Mouse (Mus musculus): ENCODE measurements around the gene Elp4.

Elp4 gene

GRCm38 (mm10) chr2:105810286-105810685, 94.1 kb downstream of the Elp4 start:
- in situ Hi-C loops (cut with MboI; ENCODE audit: low pct_unique_long_range_greater_than_20kb in 1 of 2, low sequenced_read_pairs in 2 of 2, unreplicated experiment in 1 of 2): no loop called here

GRCm38 (mm10) chr2:105806571-105806970, 97.8 kb downstream of the Elp4 start:
- in situ Hi-C loops (cut with MboI; ENCODE audit: low pct_unique_long_range_greater_than_20kb in 1 of 2, low sequenced_read_pairs in 2 of 2, unreplicated experiment in 1 of 2): no loop called here

GRCm38 (mm10) chr2:105806047-105806446, 98.3 kb downstream of the Elp4 start:
- in situ Hi-C loops (cut with MboI; ENCODE audit: low pct_unique_long_range_greater_than_20kb in 1 of 2, low sequenced_read_pairs in 2 of 2, unreplicated experiment in 1 of 2): no loop called here

GRCm38 (mm10) chr2:105805210-105805609, 99.2 kb downstream of the Elp4 start:
- in situ Hi-C loops (cut with MboI; ENCODE audit: low pct_unique_long_range_greater_than_20kb in 1 of 2, low sequenced_read_pairs in 2 of 2, unreplicated experiment in 1 of 2): no loop called here

DNA sequence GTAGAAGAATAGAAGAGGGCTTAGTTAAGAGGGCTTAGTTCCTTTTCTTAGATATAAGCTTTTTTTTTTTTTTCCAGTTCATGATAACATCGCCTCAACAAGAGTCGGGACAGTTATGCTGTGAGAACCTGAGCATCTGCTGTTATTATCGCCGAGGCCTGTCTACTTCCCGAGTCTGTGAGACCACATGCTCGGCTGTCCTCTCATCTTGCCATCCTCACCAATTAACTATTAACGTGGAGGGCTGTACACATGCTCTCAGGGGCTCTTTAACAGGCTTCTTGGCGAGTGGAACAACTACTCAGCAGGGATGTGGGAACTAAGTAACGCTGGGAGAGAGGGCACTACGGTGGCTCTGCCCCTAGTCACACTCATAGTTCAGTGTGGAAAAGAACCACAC, 99.9 kb downstream of the Elp4 start:
- in situ Hi-C loops (cut with MboI; ENCODE audit: low pct_unique_long_range_greater_than_20kb in 1 of 2, low sequenced_read_pairs in 2 of 2, unreplicated experiment in 1 of 2): no loop called here

- in situ Hi-C loops (cut with MboI; ENCODE audit: low pct_unique_long_range_greater_than_20kb in 1 of 2, low sequenced_read_pairs in 2 of 2, unreplicated experiment in 1 of 2): no loop called here
Observed at GRCm38 (mm10) chr2:105803427-105803826, 100.9 kb downstream of the Elp4 start.

DNA sequence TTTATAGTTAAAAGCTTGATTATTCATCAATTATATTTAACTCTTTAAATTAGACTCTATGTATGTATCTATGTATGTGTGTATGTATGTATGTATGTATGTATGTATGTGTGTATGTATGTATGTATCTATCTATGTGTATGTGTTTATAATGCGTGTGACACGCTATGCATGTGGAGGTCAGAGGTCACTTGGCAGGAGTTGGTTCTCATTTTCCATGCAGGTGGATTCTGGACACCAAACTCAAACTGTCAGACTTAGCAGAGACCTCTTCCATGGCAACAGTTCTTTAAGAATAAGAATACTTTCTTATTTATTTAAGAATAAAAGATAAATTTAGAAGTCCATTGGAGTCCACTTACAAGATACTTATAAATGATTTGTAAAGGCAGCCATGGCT, 101.5 kb downstream of the Elp4 start:
- in situ Hi-C loops (cut with MboI; ENCODE audit: low pct_unique_long_range_greater_than_20kb in 1 of 2, low sequenced_read_pairs in 2 of 2, unreplicated experiment in 1 of 2): no loop called here

- in situ Hi-C loops (cut with MboI; ENCODE audit: low pct_unique_long_range_greater_than_20kb in 1 of 2, low sequenced_read_pairs in 2 of 2, unreplicated experiment in 1 of 2): no loop called here
Observed at GRCm38 (mm10) chr2:105801536-105801935, 102.8 kb downstream of the Elp4 start.

DNA sequence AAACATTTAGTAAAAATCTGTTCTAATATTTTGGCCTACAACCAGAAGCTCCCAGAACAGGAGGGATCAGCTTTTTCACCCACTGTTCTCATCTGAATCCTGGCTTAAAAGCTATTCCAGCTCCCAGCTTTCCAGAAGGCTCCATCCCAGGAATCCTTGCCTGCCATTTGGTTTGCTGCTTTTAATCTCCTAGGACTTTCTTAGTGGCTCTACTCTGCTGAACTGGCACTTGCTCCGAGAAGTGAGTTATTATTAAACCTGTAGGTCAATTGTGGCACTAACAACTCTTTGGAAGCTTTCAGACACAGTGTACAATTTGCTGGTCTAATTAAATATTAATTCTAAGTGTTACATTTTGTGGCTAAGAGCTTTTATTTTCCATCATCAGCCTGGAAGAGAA, 103.7 kb downstream of the Elp4 start:
- in situ Hi-C loops (cut with MboI; ENCODE audit: low pct_unique_long_range_greater_than_20kb in 1 of 2, low sequenced_read_pairs in 2 of 2, unreplicated experiment in 1 of 2): no loop called here

DNA sequence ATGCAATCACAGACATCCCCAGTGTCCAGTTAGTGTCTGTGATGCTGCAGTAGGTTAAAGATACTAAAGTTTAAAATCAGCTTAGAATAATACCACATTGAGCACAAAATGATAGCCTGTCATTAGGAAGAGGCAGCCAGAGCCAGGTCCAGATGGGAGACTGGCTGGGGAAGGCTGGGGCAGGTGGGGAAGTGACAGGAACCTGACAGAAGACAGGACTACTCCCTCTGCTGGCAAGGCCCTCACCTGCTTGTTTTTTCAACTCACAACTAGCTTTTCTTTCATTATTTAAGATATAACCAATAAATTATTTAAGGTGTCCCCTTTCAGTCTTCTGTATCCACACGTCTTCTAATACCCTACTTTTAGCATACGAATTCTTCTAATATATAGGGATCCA, 104.5 kb downstream of the Elp4 start:
- in situ Hi-C loops (cut with MboI; ENCODE audit: low pct_unique_long_range_greater_than_20kb in 1 of 2, low sequenced_read_pairs in 2 of 2, unreplicated experiment in 1 of 2): no loop called here

DNA sequence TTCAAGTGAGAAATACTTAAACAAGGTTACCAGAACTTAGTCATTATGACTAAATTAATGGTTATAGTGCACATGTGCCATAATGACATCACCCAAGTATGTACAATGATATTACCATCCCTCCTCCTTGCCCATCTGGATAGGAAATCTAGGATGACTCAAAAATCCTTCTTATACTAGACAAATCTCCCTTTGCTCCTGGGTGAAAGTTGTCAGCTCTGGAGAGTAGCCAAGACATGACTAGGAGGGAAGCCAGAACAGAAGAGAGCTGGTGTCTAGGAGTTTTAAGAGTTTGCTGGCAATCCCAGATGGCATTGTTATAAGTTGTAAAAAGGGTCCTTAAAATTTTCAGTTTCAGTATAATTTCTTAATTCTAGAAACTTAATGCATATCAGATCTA, 106.5 kb downstream of the Elp4 start:
- in situ Hi-C loops (cut with MboI; ENCODE audit: low pct_unique_long_range_greater_than_20kb in 1 of 2, low sequenced_read_pairs in 2 of 2, unreplicated experiment in 1 of 2): no loop called here

DNA sequence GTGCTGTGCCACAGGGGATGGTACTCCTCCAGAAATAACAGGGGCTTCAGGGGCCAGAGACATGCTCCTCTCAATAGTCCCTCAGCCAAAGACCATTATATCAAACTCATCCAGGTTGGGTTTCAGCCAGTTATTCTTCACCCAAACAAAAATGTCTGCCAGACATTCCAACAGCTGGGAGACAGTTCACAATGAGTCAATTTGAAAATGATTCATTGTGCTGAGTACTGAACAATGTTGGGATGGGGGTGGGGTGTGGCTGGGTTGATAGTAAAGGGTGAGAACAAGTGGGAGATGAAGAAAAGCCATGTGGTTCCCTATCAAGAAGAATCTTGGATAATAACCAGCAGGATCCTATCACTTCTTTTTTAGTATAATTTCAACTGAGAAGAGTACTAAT, 108.3 kb downstream of the Elp4 start:
- in situ Hi-C loops (cut with MboI; ENCODE audit: low pct_unique_long_range_greater_than_20kb in 1 of 2, low sequenced_read_pairs in 2 of 2, unreplicated experiment in 1 of 2): no loop called here

DNA sequence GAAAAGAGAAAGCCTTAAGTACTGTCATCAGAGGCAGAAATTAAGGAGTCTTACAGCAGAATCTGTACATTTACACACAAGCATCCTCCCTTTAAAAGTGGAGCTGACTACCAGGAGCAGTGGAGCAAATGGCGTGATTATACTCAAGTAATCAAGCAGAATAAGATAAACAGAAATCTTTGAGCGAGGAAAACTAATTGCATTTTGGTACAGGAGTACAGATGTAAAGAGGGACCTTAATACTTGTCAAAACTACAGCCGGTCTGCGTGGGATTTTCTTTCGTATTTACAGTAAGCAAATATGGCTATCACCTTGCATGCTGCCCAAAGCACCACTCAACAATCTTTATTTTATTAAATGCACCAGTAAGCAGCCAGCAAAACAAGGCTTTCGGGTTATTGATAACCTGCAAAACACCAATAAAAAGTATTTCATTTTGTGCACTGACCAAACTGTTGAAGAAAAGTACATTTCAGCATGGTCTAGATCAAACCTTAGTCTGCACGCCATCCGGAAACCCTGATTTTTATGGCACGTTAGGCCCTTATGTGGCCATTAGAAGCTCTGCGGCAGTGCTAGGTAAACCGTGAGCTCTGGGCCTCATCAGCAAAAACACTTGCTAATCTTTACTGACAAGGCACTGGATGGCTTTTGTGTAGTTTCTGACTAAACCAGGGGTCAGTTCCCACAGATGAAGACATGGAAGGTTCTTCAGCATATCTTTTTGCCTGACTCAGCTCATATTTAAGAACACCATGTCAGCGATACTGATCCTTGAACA, 111.8 kb downstream of the Elp4 start:
- in situ Hi-C loops (cut with MboI; ENCODE audit: low pct_unique_long_range_greater_than_20kb in 1 of 2, low sequenced_read_pairs in 2 of 2, unreplicated experiment in 1 of 2): no loop called here

GRCm38 (mm10) chr2:105789936-105790335, 114.4 kb downstream of the Elp4 start:
- in situ Hi-C loops (cut with MboI; ENCODE audit: low pct_unique_long_range_greater_than_20kb in 1 of 2, low sequenced_read_pairs in 2 of 2, unreplicated experiment in 1 of 2): no loop called here

- in situ Hi-C loops (cut with MboI; ENCODE audit: low pct_unique_long_range_greater_than_20kb in 1 of 2, low sequenced_read_pairs in 2 of 2, unreplicated experiment in 1 of 2): no loop called here
Observed at GRCm38 (mm10) chr2:105787726-105788125, 116.6 kb downstream of the Elp4 start.

DNA sequence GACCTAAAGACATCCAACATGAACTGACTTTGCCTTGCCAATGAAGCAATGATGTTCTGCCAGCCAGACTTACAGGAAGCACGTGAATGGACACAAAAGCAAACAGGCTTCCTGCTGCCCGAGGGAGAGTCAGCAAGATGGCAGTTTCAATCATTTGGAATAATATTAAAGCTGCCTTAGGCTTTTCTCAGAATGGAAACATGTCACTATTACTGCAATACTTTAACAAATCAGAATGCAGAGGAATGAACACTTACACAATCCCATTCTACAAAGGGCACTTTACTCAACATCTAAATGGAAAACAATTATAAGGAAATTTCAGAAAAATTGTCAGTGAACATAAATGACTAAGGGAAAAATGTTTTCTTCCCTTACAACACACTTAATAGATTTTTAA, 117.4 kb downstream of the Elp4 start:
- in situ Hi-C loops (cut with MboI; ENCODE audit: low pct_unique_long_range_greater_than_20kb in 1 of 2, low sequenced_read_pairs in 2 of 2, unreplicated experiment in 1 of 2): no loop called here

DNA sequence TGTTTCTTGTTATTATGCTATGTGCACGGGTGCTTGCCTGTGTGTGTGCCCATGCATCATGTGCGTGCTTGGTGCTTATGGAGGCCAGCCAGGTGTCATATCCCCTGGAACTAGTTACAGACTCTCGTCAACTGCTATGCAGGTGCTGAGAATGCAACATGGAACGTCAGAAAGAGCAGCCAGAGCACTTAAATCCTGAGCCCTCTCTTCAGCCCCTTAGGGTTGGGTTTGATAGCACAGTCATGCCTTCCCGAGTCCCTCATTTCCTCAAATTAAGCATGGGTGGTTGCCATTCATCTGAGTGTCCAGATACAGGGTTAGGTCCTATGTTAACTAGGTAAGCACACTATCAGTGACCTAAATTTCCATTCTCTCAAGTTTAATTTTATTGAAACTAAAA, 121.5 kb downstream of the Elp4 start:
- in situ Hi-C loops (cut with MboI; ENCODE audit: low pct_unique_long_range_greater_than_20kb in 1 of 2, low sequenced_read_pairs in 2 of 2, unreplicated experiment in 1 of 2): no loop called here

DNA sequence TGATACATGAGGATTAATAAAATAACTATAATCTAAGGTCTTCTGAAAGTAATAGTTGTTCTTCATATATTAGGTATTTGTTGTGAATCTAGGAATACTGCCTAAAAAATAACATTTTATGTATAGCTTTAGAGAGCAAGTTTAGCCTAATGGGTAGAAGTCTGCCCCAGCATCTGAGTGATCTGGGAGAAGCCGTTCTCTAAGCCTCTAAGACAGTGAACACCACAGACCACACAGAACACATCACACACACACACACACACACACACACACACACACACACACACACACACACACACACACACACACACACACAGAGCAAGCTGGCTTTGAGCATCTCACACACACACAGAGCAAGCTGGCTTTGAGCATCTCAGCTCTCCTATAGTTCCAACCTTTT, 123.6 kb downstream of the Elp4 start:
- in situ Hi-C loops (cut with MboI; ENCODE audit: low pct_unique_long_range_greater_than_20kb in 1 of 2, low sequenced_read_pairs in 2 of 2, unreplicated experiment in 1 of 2): no loop called here

DNA sequence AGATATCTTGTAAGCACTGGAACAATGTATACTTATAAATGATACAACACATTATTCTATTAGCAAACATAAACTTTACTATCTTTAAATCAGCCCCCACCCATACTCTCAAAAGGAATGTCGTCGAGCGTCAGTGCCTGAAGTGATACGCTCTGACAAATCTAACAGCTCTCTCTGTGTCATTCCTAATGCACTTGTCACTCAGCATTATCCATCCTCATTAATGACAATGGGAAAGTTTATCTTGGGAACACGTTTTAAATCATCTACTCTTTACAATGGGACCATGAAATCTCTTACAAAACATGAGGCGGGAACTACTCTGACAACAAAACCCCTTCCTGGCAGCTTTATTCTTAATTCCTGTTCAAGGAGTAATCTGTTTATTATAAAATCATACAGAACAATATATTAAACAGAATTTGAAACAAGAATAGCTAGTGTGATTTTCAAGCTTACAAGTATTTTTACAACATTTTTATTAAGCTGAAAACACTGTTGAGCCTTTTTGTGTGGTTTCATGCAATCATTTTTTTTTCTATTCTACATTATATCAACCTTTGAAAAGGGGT, 125.0 kb downstream of the Elp4 start:
- in situ Hi-C loops (cut with MboI; ENCODE audit: low pct_unique_long_range_greater_than_20kb in 1 of 2, low sequenced_read_pairs in 2 of 2, unreplicated experiment in 1 of 2): no loop called here

DNA sequence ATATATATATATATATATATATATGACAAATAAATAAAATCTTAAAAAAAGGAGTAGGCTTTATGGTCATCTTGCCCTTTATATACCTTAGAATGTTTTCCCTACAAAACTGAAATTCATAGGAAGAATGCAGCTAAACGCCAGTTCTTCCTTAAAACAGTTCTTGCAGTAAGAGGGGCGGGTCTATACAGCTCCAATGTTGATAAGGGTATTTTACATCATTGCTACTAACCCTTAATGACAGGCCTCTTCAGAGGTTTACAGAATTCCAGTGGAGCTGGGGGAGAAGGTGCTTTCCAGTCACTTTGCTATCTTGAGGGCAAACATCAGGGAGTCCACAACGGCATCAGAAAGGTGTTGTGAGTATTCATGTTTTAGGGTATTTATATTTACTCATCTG, 133.1 kb downstream of the Elp4 start:
- in situ Hi-C loops (cut with MboI; ENCODE audit: low pct_unique_long_range_greater_than_20kb in 1 of 2, low sequenced_read_pairs in 2 of 2, unreplicated experiment in 1 of 2): no loop called here
